Mouse (Mus musculus) cerebellum, postnatal 25 days (tissue): Measurements from ENCODE around the gene Krt42.
"Not testable (repeated sequence)": the region's sequence is repeated elsewhere in the genome, so short reads cannot be mapped to it uniquely, and the experiment has no call there.

Experiments
- DNase-seq, 2 experiments: peaks; one replicate each; pipeline ENCODE4 v3.0.0; 2021; ENCODE audit warnings: mixed read lengths in 2 of 2

Krt42 gene

DNA sequence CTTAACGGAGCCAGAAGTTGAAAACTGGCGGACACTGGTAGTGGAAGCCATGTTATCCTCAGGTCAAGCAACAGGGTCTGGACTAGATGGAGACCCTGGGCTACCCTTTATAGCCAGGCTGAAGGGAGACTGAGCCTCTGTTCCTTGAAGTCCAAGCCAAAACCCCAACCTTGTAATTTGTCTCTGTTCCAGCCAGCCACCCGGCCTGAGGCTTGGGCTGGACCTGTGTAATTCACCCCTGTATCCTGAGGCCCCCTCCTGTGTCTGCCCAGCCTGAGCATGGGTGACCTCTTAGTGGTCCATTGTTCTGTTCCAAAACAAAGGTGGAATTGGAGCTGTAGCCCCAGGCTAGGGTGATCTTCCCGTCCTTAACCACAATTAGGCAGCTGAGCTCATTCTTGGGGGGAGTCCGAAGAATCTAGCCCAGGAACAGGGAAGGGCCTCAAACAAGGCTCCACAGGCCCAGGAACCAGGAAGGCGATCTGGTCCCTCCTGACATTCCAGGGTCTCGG, at the start of gene Krt42:
Krt42 (minus strand) TSS at position 51 of the 512 bp plus-strand sequence.
- no peak for DNase-seq

- peak; percentile 24 to 31 for DNase-seq
Measured at GRCm38 (mm10) chr11:100318529-100319451, 49.1 kb upstream of the Krt42 start.

DNA sequence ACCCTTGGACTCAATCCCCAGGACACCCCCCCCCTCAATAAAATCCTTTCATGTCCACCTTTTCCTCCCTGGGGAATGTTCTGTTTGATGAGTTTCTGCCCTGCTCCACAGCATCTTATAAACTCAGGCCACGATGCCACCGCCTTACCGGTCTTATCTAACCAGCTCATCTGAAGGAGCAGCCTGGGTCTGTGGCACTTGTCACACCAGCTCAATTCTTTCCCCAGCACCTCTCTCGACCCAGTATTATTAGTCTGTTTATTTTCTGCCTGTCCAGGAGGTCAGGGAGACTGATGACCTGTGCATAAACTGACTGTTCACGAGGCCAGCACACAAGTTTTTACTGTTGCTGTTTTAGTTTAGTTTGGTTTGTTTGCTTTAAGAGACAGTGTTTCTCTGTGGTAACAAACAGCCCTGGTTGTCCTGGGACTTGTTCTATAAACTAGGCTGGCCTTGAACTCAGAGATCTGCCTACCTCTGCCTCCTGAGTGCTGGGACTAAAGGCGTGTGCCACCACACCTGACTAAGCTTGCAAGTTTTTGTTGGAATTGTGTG, 48.2 kb upstream of the Krt42 start:
- no peak for DNase-seq

GRCm38 (mm10) chr11:100315439-100315838, 45.8 kb upstream of the Krt42 start:
- DNase-seq, result no peak

DNA sequence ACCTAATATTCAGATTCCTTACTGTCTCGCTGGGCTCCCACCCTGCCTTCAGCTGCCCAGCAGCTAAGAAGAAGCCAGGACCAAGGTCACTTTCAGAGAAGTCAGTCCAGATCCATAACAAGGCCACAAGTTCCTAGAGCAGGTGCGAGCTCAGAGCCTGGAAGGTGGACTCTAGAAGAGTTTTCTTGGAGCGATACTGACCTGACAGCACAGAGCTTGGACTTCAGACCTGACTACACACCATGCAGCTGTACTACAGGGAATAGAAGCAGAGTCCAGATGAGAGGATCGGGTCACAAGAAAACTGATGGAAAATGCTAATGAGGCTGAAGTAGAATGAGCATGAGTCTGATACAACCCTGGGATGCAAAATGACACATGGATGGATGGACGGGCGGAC, 43.8 kb upstream of the Krt42 start:
- no peak for DNase-seq

GRCm38 (mm10) chr11:100312096-100312679, 42.5 kb upstream of the Krt42 start:
- peak in 1 of 2 experiments; percentile 28 for DNase-seq

DNA sequence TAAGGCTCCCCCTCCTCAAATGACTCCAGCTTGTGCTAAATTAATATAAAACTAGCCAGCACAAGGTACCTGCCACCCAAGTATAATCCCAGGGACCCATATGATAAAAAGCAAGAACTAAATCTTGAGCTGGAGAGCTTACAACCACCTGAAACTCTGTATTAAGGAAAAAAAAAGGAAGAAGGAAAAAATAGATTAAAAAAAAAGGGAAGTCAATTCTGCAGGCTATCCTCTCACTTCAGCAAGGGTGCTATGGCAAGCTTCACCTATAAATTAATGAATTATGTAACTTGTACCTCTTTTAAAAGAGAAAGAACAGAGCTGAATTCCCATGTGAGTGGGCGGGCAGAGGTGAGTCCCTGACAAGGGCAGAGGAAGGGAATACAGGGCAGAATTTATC, 42.0 kb upstream of the Krt42 start:
- no peak for DNase-seq

DNA sequence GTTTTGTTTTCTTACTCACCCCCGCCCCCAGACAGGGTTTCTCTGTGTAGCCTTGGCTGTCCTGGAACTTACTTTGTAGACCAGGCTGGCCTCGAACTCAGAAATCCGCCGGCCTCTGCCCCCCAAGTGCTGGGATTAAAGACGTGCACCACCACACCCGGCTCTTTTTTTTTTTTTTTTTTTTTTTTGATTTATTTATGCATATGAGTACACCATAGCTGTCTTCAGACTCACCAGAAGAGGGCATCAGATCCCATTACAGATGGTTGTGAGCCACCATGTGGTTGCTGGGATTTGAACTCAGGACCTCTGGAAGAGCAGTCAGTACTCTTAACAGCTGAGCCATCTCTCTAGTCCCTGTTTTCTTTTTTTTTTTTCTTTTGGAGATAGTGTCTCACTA, 39.0 kb upstream of the Krt42 start:
- DNase-seq, result not testable (repeated sequence)

DNA sequence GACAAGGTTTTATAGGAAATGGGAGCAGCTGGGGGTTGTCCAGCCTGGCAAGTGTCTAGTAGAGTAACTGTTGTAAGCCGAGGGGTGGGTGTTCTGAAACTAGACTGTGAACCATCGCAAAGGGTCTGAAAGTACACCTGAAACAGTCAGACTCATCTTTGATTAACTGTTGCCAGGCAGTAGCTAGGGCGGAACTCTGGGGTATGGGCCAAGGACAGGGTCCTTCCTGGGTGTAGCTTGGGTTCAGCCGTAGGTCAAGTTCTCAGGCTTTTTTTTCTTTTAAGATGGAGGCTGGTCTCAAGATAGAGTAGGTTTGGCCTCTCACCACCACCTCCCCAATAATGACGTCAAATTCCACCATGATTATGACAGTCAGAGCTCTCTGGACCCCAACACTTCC, 38.2 kb upstream of the Krt42 start:
- DNase-seq, result no peak

- DNase-seq, result no peak
Measured at GRCm38 (mm10) chr11:100301292-100301691, 31.6 kb upstream of the Krt42 start.

DNA sequence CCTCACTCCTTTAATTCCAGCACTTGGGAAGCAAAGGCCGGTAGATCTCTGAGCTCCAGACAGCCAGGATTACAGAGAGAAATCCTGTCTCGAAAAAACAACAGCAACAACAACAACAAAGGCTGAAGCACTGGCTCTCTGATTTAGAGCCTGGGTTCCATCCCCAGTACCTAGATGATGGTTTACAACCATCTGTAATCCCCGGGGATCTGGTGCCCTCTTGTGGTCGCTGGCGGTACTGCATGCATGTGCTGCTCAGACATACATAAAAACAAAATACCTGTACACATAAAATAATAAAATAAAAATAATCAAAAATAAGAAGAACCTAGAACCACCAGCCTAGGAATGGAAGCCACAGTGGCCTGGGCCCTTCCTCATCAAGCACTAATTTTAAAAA, 30.6 kb upstream of the Krt42 start:
- peak; percentile 73 to 86 for DNase-seq

- DNase-seq, result peak; percentile 89 to 93
Measured at GRCm38 (mm10) chr11:100298274-100299036, 28.8 kb upstream of the Krt42 start.

GRCm38 (mm10) chr11:100297801-100298200, 28.1 kb upstream of the Krt42 start:
- DNase-seq, result peak; percentile 16 to 31

- peak; percentile 81 to 90 for DNase-seq
Measured at GRCm38 (mm10) chr11:100295308-100295707, 25.6 kb upstream of the Krt42 start.

GRCm38 (mm10) chr11:100292884-100293283, 23.2 kb upstream of the Krt42 start:
- DNase-seq, result no peak

DNA sequence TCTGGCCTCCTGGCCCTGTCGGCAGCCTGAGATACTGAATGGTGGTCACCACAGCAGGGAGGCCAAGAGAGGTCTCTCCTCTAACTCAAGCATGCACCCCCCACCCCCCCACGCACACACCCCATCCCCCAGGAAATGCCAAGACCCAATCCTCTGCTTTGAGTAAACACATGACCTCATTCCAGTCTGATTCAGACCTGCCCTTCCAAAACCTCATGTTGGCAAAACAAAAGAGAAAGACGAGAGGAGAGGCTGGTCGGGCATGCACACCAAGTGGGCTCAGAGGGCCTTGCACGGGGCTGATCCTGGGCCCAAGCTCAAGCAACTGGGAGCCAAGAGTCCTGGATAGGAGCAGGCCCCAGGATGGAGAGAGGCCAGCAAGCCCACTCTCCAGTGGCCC, 20.6 kb upstream of the Krt42 start:
- DNase-seq, result no peak

DNA sequence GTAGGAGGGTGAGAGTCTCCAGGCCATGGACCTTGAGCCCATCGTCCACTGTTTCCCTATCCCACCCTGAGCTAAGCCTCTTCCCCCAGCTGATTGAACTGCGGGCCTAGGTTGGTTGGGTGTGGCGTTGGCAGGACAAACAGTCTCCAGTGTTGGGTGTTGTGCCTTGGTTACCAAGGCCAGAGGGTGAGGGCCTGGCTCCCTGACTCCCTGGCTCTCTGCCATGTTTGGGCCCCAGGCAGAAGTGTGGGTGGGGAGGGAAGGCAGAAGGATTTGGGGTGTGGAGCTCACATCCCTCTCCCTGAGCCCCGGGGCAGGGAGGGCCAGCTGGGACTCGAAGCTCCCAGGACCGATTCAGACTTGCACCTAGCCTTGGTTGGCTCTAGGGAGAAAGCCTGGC, 19.3 kb upstream of the Krt42 start:
- no peak for DNase-seq

GRCm38 (mm10) chr11:100287024-100287423, 17.4 kb upstream of the Krt42 start:
- DNase-seq, result peak in 1 of 2 experiments; percentile 20

- DNase-seq, result no peak
Measured at GRCm38 (mm10) chr11:100284988-100285387, 15.3 kb upstream of the Krt42 start.

GRCm38 (mm10) chr11:100282549-100282948, 12.9 kb upstream of the Krt42 start:
- DNase-seq, result peak; percentile 72 to 87

DNA sequence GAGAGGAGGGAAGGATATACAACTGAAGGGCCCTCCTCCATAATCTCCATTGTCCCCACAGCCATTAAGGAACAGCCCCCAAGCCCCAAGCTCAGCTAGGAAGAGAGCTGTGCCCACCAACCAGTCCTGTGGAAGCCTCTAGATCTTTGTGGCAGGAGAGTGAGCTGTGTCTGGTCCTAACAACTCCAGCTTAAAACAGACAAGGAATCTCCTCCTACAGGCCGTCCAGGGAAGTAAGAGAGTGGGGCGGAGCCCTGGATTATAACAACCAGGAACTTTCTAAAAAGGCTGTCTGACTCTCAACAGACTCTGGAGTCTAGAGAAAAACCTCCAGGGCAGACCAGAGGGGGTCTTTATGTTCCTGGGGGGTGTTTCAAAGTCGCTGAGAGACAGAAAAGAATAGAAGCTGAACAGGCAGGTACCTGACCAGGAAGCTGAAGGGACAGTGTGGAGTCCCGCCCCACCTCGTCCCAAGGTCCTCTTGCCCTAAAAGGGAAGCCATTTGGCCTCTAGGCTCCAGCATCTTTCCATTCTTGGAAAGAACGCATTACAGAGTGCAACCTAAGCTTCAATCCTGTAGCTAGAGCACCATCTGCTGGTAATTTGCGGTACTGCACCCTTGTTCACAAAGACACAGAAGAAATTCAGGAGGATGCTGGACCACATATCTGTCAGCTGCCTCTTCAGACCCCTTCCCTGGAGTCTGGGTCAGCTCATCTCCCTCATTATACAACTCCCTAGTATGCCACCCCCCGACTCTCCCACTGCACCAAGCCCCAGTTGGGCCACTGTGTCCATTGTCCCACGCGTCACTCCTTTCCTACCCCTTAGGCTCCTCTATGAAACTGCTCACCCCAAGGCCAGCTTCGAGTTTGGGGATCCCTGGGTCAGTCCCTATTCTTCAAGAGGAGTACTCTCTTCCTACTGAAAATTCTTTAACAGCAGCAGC, 12.2 kb upstream of the Krt42 start:
- DNase-seq, result peak; percentile 80 to 90

DNA sequence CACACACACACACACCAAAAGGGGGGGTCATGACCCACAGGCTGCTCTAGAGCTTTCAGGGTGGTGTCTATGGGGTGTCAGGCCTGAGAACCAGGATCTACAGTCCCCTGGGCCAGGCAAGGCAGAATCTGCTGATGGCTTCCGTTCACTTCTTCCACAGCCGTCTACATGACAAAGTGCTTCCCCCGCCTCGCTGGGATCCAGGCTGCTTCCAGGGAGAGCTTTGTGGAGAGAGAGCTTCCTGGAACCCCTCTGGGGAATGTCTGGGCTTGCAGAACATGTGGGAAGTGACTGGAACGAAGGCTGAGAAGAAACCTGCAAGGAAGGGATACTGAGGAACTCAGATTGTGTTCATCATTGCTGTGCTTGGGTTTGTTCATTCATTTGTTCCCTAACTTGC, 9.1 kb upstream of the Krt42 start:
- DNase-seq, result no peak
